Mouse (Mus musculus) stomach, postnatal 0 days (tissue): ENCODE measurements around the gene Iqcf3.

ENCODE experiments used
- CTCF ChIP-seq: IDR thresholded peaks from 2 replicates; pipeline ENCODE4 v1.5.1; 2016; ENCODE audit warnings: antibody characterized with exemption, low read depth, mild to moderate bottlenecking, moderate library complexity
- EP300 ChIP-seq: optimal IDR thresholded peaks from 2 replicates; pipeline ENCODE3; 2016; ENCODE audit warnings: antibody characterized with exemption

DNA sequence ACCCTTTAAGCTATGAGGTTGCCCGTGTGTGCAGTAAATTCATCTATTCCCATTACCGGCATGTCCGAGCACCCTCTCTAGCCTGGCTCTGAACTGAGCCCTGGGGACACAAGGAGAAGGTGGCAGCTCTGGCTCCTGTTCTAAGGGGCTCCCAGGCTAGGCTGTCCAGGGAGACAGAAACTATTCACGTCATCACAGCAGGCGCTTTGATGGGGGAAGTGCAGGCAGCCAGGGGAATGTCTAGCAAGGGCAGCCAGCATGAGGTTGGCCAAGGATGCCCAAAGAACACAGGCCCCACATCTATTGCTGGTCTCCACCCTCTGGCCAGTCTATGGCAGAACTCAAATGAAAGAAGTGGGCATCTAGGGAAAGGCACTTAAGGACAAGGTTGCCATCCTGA lies 103.5 kb downstream of the Iqcf3 start:
- TF ChIP-seq EP300 (no peak), CTCF (no peak)
